Mouse (Mus musculus): ENCODE data around the gene Cnot4. TPM values are rescaled to one million over a fixed set of nuclear protein-coding genes. Genes with fewer than 3 reads are reported as not detected.

Cnot4 gene
- polyA plus RNA-seq (2015; fragmentation: Nextera tagmentation; extraction: Ambion mirVana), result 14.3 and 16.7 TPM in 2 replicates

DNA sequence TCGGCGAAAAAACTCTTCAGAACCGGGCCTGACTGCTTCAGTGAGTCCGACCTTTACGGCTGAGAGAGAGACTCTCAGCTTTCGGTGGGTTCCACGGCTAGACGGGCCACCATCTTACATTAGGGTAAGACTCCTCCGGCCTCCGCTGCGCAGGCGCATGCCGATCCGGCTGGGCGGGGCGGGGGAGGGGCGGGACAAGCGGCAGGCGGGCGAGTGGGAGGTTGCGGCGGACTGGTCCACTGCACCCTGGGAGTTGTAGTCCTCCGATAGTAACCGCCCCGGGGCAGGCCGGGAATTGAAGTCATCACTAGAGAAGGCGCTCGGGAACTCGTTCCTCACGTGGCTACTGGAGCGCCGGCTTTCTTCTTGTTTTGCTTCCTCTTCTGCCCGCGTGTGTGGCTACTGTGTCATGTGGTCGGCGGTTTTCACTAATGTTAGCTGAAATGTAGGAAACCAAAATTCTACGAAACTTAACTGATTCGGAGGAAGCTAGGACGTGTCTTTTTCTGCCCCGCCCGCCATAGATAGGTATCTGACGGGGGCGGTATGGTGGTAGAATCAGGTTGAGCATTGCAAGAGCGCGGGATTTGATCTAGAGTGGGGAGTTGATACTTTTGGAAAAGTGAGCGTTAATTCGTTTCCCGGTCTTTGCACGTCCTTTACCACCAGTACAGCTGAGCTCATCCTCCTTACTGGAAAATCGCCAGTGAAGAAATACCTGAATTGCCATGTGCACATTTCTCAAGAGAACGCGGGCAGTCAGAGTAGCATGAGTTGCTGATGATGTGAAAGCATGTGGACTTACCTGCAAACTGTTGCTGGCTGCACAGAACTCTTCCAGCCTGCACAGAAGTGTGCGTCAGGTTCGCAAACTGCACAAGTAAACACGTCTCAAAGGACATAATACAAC lies at the start of gene Cnot4:
Gene Cnot4 (minus strand): TSS at position 146 of the 910 bp plus-strand sequence.

DNA sequence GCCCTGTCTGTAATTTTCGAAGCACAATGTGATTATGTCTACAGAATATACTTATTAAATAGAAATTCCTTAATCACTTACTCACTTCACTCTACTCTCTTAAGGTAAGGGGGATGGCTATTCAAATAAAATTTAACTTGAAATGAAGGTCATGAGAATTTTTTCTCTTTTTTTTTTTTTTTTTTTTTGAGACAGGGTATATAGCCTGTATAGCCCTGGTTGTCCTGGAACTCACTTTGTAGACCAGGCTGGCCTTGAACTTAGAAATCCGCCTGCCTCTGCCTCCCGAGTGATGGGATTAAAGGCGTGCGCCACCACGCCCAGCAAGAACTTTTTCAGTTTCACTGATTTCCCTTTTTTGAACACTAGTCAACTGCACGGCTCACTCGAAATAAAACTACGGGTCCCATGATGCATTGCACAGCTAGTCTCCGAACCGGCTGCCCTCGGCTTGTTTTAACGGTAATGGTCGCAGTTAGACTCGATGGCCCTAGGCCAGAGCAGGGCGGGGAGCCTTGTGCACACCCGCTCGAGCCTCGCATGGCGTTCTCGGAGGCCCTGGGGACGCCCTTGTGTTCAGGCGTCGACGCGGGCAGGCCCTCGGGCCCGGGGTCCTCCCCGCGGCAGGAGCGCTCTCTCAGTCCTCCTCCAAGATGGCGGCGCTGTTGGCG lies 43.6 kb upstream of the Cnot4 start, which contains the start of gene Nup205:
Gene Nup205 (plus strand): TSS at position 443 of the 671 bp plus-strand sequence.

DNA sequence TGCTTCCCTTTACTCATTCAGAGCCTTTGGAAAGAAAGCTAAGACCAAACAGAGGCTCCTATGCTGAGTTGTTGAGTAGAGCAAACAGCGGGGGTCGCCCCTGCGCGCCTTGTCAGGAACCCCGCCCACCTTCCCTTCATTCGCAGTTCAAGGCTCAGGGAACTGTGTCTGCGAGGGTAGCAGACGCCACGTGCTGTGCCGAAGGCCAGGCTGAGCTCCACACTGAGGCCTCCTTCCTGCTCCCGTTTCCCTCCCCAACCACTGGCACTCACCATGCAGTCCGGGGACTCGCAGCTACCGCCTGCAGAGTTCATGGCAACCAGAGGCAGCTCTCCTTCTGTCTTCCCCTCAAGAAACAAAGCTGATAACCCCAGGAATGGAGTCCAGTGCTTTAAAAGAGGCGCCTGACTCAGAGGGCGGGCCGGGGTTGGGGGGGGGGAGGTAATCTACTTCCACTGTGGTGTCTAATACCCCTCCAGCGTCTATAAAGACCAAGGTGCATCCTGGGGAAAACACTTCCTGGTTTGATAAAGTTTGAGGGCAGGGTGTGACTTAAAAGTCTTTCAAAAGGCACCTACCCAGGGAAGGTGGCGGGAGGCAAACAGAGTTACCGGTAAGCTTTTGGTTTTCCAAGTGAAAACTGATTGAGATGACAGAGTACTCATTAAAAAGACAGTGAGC lies 145.3 kb downstream of the Cnot4 start, which contains the start of gene Slc23a4:
Gene Slc23a4 (minus strand): TSS at position 324 of the 681 bp plus-strand sequence.

Other genes with a start within 250 kb of the Cnot4 start
- gene Wdr91, start 222.8 kb downstream of the Cnot4 start, polyA plus RNA-seq (2015; fragmentation: Nextera tagmentation; extraction: Ambion mirVana), result 4.9 and 5.2 TPM in 2 replicates
- gene Stra8, start 213.6 kb downstream of the Cnot4 start, polyA plus RNA-seq (2015; fragmentation: Nextera tagmentation; extraction: Ambion mirVana), result not detected in 2 replicates
- 1.4 and 2.3 TPM in 2 replicates for gene Slc23a4, start 145.3 kb downstream of the Cnot4 start, polyA plus RNA-seq (2015; fragmentation: Nextera tagmentation; extraction: Ambion mirVana)
- 9.4 and 10.7 TPM in 2 replicates for gene Nup205, start 43.7 kb upstream of the Cnot4 start, polyA plus RNA-seq (2015; fragmentation: Nextera tagmentation; extraction: Ambion mirVana)
- gene Slc13a4, start 174.4 kb upstream of the Cnot4 start, polyA plus RNA-seq (2015; fragmentation: Nextera tagmentation; extraction: Ambion mirVana), result 0.45 and 0.60 TPM in 2 replicates
- gene Fam180a, start 192.4 kb upstream of the Cnot4 start, polyA plus RNA-seq (2015; fragmentation: Nextera tagmentation; extraction: Ambion mirVana), result 2.2 and 2.5 TPM in 2 replicates